Mouse (Mus musculus): ENCODE results near the gene Daam1. TPM values are rescaled to one million over a fixed set of nuclear protein-coding genes. Genes with fewer than 3 reads are reported as not detected.

Daam1 gene
- polyA plus RNA-seq, 1 experiment from 2014 or later: 9.6 TPM

DNA sequence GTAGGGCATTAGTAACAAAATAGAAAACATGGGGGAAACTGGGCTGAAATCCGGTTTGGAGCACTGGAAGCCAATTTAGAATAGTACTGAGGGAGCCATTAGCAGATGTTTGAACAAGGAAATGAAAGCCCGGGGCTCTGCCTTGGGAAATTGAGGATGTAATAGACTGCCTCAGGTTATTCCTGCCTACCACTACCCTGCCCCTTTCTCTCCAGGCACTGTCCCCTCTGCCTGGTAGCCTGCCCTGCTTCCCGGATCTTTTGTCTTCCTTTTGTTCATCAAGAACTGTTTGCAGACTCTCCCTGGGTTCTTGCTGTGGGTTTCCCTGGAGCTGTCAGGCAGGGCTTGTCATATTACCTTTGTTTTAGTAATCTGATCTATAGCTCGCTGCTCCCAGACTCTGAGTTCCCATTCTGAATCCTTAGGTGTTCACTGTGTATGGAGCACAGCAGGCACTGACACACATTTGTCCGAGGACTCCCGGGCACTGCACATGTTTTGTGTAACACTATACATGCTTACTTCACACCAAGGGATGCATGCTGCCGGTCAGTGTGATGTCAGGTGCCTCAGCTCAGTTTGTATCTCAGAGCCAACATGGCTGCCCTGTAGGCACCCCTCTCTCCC, 61.0 kb downstream of the Daam1 start:
- Histone ChIP-seq H3K27ac (ENCODE audit: low read length) (no peak overlapping the region), H3K9me3 (replicated peaks; ENCODE audit: control insufficient read depth, low read length) (no peaks in the 10 kb centered on the region), H3K4me2 (ENCODE audit: low read depth, low read length) (no peak overlapping the region), H3K27me3 (ENCODE audit: control insufficient read depth, insufficient read depth, low read depth, low read length) (no peaks in the 10 kb centered on the region), H3K4me3 (ENCODE audit: low read depth, low read length) (no peak overlapping the region), H3K9ac (ENCODE audit: low read depth, low read length) (no peak overlapping the region), H3K4me1 (ENCODE audit: control insufficient read depth, low read depth, low read length) (peaks cover 21% of the 10 kb centered on the region), H3K36me3 (ENCODE audit: control insufficient read depth, insufficient read depth) (0 out of 2 replicates have a peak, but pooled peaks cover 5% of the 10 kb centered on the region)
- 71% methylated on average over 7 of the region's 7 CpGs for WGBS (ENCODE audit: insufficient replicate concordance)
- no peak for ATAC-seq (ENCODE audit: low read depth)

DNA sequence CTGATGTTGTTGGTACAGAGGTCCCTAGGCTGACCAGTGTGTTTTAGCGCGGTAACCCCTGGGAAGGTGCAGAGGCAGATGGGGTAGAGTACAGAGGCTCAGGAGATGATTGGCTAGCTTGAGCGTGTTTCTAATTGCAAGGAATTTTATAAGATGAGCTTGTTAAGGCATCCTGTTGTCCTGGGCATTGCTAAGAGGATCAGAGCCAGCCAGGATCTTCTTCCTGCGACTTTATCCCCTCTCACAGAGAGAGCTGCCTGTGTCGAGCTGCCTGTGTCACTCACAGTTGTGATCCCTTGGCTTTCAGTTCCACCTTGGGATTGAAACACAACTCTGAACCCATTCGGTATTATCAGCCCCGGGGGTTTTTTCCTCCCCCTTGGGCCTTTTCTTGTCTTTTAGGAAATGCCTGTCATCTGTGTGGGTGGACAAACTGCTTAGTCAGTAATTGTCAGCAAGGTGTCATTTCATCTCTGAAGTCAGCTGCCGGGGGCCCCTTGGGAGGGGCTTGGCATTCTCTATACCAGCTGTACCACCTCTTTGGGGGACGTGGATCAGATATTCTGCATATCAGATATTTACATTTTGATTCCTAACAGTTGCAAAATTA, 62.2 kb downstream of the Daam1 start:
- H3K9me3 ChIP-seq (replicated peaks; ENCODE audit: control insufficient read depth, low read length): no peaks in the 10 kb centered on the region
- H3K4me2 ChIP-seq (ENCODE audit: low read depth, low read length): no peak overlapping the region
- H3K27me3 ChIP-seq (ENCODE audit: control insufficient read depth, insufficient read depth, low read depth, low read length): no peaks in the 10 kb centered on the region
- H3K27ac ChIP-seq (ENCODE audit: low read length): no peak overlapping the region
- no peak overlapping the region for H3K4me3 ChIP-seq (ENCODE audit: low read depth, low read length)
- WGBS (ENCODE audit: insufficient replicate concordance): 38% methylated on average over 9 of the region's 9 CpGs
- peaks cover 10% of the 10 kb centered on the region for H3K4me1 ChIP-seq (ENCODE audit: control insufficient read depth, low read depth, low read length)
- no peak for ATAC-seq (ENCODE audit: low read depth)
- H3K9ac ChIP-seq (ENCODE audit: low read depth, low read length): no peak overlapping the region
- 0 out of 2 replicates have a peak, but pooled peaks cover 10% of the 10 kb centered on the region for H3K36me3 ChIP-seq (ENCODE audit: control insufficient read depth, insufficient read depth)

- no peak overlapping the region for H3K9ac ChIP-seq (ENCODE audit: low read depth, low read length)
- H3K36me3 ChIP-seq (ENCODE audit: control insufficient read depth, insufficient read depth): peaks cover 18% of the 10 kb centered on the region
- WGBS (ENCODE audit: insufficient replicate concordance): 78% methylated on average over 5 of the region's 5 CpGs
- H3K4me1 ChIP-seq (ENCODE audit: control insufficient read depth, low read depth, low read length): no peaks in the 10 kb centered on the region; the same call in 1 of the 2 replicates
- ATAC-seq (ENCODE audit: low read depth): no peak
- H3K27ac ChIP-seq (ENCODE audit: low read length): no peak overlapping the region
- no peaks in the 10 kb centered on the region for H3K27me3 ChIP-seq (ENCODE audit: control insufficient read depth, insufficient read depth, low read depth, low read length)
- no peaks in the 10 kb centered on the region for H3K9me3 ChIP-seq (replicated peaks; ENCODE audit: control insufficient read depth, low read length)
- H3K4me3 ChIP-seq (ENCODE audit: low read depth, low read length): no peak overlapping the region
- H3K4me2 ChIP-seq (ENCODE audit: low read depth, low read length): no peak overlapping the region
These were observed 67.4 kb downstream of the Daam1 start for GRCm38 (mm10) chr12:71898231-71898630.

DNA sequence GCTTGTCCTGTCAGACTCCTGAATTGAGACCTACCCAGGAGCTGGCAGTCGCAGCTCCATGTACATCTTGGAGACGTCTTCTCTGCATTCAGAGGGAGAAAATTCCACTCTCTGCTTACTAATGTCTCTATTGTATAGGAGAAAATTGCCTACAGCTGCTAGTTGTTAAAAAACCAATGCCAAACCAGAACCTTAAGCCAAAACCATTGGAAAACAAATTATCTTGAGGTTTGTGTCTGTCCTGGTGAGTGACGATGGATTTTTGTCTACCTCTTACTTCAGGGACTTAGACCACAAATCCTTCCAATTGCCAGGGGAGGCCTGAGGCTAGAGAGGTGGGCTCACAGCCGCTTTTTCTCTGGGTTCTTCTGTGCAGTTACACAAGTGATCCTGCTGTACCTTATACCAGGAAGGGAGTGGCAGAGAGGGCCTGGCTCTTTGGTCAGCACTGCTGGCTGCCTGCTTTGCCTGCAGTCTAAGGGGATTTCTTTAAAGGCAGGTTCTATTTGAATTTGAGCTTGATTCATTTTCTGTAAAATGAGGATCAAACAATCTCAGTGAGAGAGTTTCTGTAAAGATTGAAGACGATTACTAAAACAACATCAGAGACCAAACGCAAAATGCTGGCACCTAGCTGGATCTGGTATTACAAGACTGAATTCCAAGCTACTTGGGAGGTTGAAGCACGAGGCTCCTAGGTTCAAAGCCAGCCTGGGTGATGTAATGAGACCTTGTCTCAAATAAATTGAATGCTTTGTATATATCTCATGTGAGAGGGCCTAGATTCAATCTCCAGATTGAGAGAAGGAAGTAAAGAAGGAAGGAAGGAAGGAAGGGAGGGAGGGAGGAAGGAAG, 68.0 kb downstream of the Daam1 start:
- Histone ChIP-seq H3K9ac (ENCODE audit: low read depth, low read length) (no peak overlapping the region), H3K4me2 (ENCODE audit: low read depth, low read length) (no peak overlapping the region), H3K27me3 (ENCODE audit: control insufficient read depth, insufficient read depth, low read depth, low read length) (no peaks in the 10 kb centered on the region), H3K27ac (ENCODE audit: low read length) (no peak overlapping the region), H3K4me1 (ENCODE audit: control insufficient read depth, low read depth, low read length) (no peaks in the 10 kb centered on the region; the same call in 1 of the 2 replicates), H3K9me3 (replicated peaks; ENCODE audit: control insufficient read depth, low read length) (no peaks in the 10 kb centered on the region), H3K4me3 (ENCODE audit: low read depth, low read length) (no peak overlapping the region), H3K36me3 (ENCODE audit: control insufficient read depth, insufficient read depth) (peaks cover 18% of the 10 kb centered on the region)
- no peak for ATAC-seq (ENCODE audit: low read depth)
- 77% methylated on average over 7 of the region's 7 CpGs for WGBS (ENCODE audit: insufficient replicate concordance)

GRCm38 (mm10) chr12:71899566-71899965, 68.7 kb downstream of the Daam1 start:
- WGBS (ENCODE audit: insufficient replicate concordance): 50% methylated on average over 4 of the region's 4 CpGs
- peaks cover 18% of the 10 kb centered on the region for H3K36me3 ChIP-seq (ENCODE audit: control insufficient read depth, insufficient read depth)
- H3K27ac ChIP-seq (ENCODE audit: low read length): no peak overlapping the region
- H3K4me3 ChIP-seq (ENCODE audit: low read depth, low read length): no peak overlapping the region
- no peaks in the 10 kb centered on the region for H3K27me3 ChIP-seq (ENCODE audit: control insufficient read depth, insufficient read depth, low read depth, low read length)
- ATAC-seq (ENCODE audit: low read depth): no peak
- H3K9me3 ChIP-seq (replicated peaks; ENCODE audit: control insufficient read depth, low read length): no peaks in the 10 kb centered on the region
- peaks cover 6% of the 10 kb centered on the region for H3K4me1 ChIP-seq (ENCODE audit: control insufficient read depth, low read depth, low read length)
- no peak overlapping the region for H3K4me2 ChIP-seq (ENCODE audit: low read depth, low read length)
- H3K9ac ChIP-seq (ENCODE audit: low read depth, low read length): no peak overlapping the region

DNA sequence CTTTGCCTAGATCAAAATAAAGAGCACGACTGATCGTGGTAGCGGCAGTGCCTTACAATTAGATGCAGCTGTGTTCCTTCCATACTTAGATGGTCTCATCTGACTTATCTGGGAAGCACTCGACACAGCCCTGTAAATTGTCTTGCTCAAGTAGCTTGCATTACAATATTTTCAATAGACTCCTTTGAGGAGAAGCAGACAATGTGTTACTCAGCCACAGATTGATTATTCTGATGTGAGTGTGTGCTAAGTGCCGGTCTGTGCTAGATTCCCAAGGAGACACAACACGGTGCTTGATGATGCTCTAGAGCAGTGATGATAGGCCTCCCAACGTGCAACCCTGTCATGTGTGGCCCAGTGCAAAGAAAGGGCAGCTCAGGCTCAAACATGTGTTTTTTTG, 70.3 kb downstream of the Daam1 start:
- peaks cover 14% of the 10 kb centered on the region for H3K4me1 ChIP-seq (ENCODE audit: control insufficient read depth, low read depth, low read length)
- no peak overlapping the region for H3K27ac ChIP-seq (ENCODE audit: low read length)
- WGBS (ENCODE audit: insufficient replicate concordance): 89% methylated on average over 7 of the region's 7 CpGs
- H3K9ac ChIP-seq (ENCODE audit: low read depth, low read length): no peak overlapping the region
- no peaks in the 10 kb centered on the region for H3K27me3 ChIP-seq (ENCODE audit: control insufficient read depth, insufficient read depth, low read depth, low read length)
- peaks cover 18% of the 10 kb centered on the region for H3K36me3 ChIP-seq (ENCODE audit: control insufficient read depth, insufficient read depth)
- no peak overlapping the region for H3K4me3 ChIP-seq (ENCODE audit: low read depth, low read length)
- no peak for ATAC-seq (ENCODE audit: low read depth)
- no peak overlapping the region for H3K4me2 ChIP-seq (ENCODE audit: low read depth, low read length)
- no peaks in the 10 kb centered on the region for H3K9me3 ChIP-seq (replicated peaks; ENCODE audit: control insufficient read depth, low read length)

- Histone ChIP-seq H3K9ac (ENCODE audit: low read depth, low read length) (no peak overlapping the region), H3K27me3 (ENCODE audit: control insufficient read depth, insufficient read depth, low read depth, low read length) (no peaks in the 10 kb centered on the region), H3K4me2 (ENCODE audit: low read depth, low read length) (no peak overlapping the region), H3K36me3 (ENCODE audit: control insufficient read depth, insufficient read depth) (peaks cover 13% of the 10 kb centered on the region), H3K4me3 (ENCODE audit: low read depth, low read length) (no peak overlapping the region), H3K27ac (ENCODE audit: low read length) (no peak overlapping the region), H3K4me1 (ENCODE audit: control insufficient read depth, low read depth, low read length) (peaks cover 15% of the 10 kb centered on the region), H3K9me3 (replicated peaks; ENCODE audit: control insufficient read depth, low read length) (no peaks in the 10 kb centered on the region)
- 80% methylated on average over 6 of the region's 6 CpGs for WGBS (ENCODE audit: insufficient replicate concordance)
- ATAC-seq (ENCODE audit: low read depth): no peak; the same call in 1 of the 2 replicates
These were observed 71.0 kb downstream of the Daam1 start for GRCm38 (mm10) chr12:71901859-71902258.

GRCm38 (mm10) chr12:71902317-71902716, 71.4 kb downstream of the Daam1 start:
- Histone ChIP-seq H3K4me3 (ENCODE audit: low read depth, low read length) (no peak overlapping the region), H3K4me2 (ENCODE audit: low read depth, low read length) (no peak overlapping the region), H3K4me1 (ENCODE audit: control insufficient read depth, low read depth, low read length) (peaks cover 15% of the 10 kb centered on the region), H3K36me3 (ENCODE audit: control insufficient read depth, insufficient read depth) (peaks cover 10% of the 10 kb centered on the region), H3K9me3 (replicated peaks; ENCODE audit: control insufficient read depth, low read length) (no peaks in the 10 kb centered on the region), H3K27ac (ENCODE audit: low read length) (no peak overlapping the region), H3K9ac (ENCODE audit: low read depth, low read length) (no peak overlapping the region), H3K27me3 (ENCODE audit: control insufficient read depth, insufficient read depth, low read depth, low read length) (no peaks in the 10 kb centered on the region)
- WGBS (ENCODE audit: insufficient replicate concordance): 95% methylated on average over 1 of the region's 1 CpGs
- ATAC-seq (ENCODE audit: low read depth): no peak

- Histone ChIP-seq H3K4me2 (ENCODE audit: low read depth, low read length) (no peak overlapping the region), H3K27ac (ENCODE audit: low read length) (no peak overlapping the region), H3K4me3 (ENCODE audit: low read depth, low read length) (no peak overlapping the region), H3K4me1 (ENCODE audit: control insufficient read depth, low read depth, low read length) (peaks cover 15% of the 10 kb centered on the region), H3K9me3 (replicated peaks; ENCODE audit: control insufficient read depth, low read length) (no peaks in the 10 kb centered on the region), H3K9ac (ENCODE audit: low read depth, low read length) (no peak overlapping the region), H3K27me3 (ENCODE audit: control insufficient read depth, insufficient read depth, low read depth, low read length) (no peaks in the 10 kb centered on the region), H3K36me3 (ENCODE audit: control insufficient read depth, insufficient read depth) (peaks cover 8% of the 10 kb centered on the region)
- ATAC-seq (ENCODE audit: low read depth): no peak
- WGBS (ENCODE audit: insufficient replicate concordance): 80% methylated on average over 4 of the region's 4 CpGs
These were observed 72.3 kb downstream of the Daam1 start for GRCm38 (mm10) chr12:71903218-71903617.
